Mouse (Mus musculus): ENCODE measurements around the gene Sppl3. TPM values are rescaled to one million over a fixed set of nuclear protein-coding genes. Genes with fewer than 3 reads are reported as not detected.

The Sppl3 gene
- polyA plus RNA-seq, 1 experiment from 2014 or later, result 39.4 TPM

DNA sequence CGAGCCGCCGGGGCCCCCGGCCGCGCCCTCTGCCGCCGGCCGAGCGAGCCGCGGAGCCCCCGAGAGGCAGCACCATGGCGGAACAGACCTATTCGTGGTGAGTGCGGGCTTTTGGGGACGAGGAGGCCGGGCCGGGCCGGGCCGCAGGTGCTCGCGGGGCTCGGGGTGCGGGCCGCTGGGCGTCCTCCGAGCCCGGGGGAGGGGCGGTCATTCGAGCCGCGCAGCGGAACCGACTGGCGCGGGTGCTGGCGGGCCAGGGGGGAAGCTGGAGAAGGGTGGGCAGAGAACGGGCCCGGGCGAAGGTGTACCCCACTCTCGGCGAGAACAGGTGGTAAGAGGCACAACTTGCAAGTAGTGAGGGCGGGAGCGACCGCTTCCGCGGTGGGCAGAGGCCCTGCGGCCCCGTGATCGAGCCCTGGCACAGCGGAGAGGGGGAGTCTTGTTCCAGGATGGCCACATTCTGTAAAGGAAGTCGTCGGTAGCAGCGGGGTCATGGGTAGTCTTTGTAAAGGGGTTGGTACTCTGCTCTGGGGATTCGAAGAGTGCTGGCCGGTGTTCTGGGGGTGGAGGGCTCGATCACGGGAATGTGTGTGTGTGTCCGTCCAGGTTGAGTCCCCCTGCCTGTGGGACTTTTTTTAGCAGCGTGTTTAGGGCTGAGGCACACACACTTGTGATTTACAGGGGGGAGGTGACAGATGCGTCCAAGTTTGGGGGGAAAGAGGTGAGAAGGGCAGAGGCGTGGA is 753 bp downstream of the Sppl3 start:
- H3K27me3 ChIP-seq (ENCODE audit: insufficient read depth, low read length), result no peaks in the 10 kb centered on the region
- no peaks in the 10 kb centered on the region for H3K36me3 ChIP-seq (ENCODE audit: insufficient read depth, low read length)
- H3K4me2 ChIP-seq (ENCODE audit: low read length), result peak overlapping the region; percentile 90
- H3K27ac ChIP-seq, result peak overlapping the region; percentile 95
- WGBS, result under 1% methylated on average over 63 of the region's 63 CpGs
- peak; percentile 50 for DNase-seq (ENCODE audit: low spot score)
- H3K4me3 ChIP-seq (replicated peaks; ENCODE audit: low read depth, low read length), result peak overlapping the region; percentile 91
- peak; percentile 34 for ATAC-seq (replicated peaks; ENCODE audit: low FRiP score, low read depth)
- TF ChIP-seq CTCF (IDR thresholded peaks at IDR 0.05; ENCODE audit: low read depth), result peak; percentile 26; the same call in 1 of the 2 replicates
- H3K9me3 ChIP-seq (replicated peaks; ENCODE audit: low read length), result no peaks in the 10 kb centered on the region
- peak overlapping the region; percentile 98 for H3K9ac ChIP-seq (ENCODE audit: low read depth, low read length)
- H3K4me1 ChIP-seq (replicated peaks; ENCODE audit: insufficient read depth, low read length), result peaks cover 24% of the 10 kb centered on the region

DNA sequence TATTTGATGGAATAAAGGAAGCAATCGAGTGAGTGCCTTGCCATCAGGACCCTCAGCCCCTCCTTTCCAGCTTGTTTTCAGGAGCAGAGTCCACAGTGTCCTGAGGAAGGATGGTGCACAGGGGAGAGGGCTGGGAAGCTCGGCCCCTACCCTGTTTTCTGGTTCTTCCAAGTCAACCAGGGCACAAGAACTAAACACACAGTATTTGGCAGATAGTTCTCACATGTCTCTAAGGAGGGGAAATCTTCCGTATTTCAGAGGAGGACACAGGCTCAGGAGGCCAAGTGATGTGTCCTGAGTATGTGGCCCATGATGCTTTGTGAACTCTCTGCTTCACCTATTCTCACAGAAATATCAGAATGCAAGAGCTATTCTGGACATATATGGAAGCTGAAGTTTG is 2.5 kb downstream of the Sppl3 start:
- Histone ChIP-seq H3K27ac (no peak overlapping the region), H3K36me3 (ENCODE audit: insufficient read depth, low read length) (no peaks in the 10 kb centered on the region), H3K4me2 (ENCODE audit: low read length) (peak overlapping the region; percentile 10; the same call in 1 of the 2 replicates), H3K9ac (ENCODE audit: low read depth, low read length) (no peak overlapping the region), H3K27me3 (ENCODE audit: insufficient read depth, low read length) (no peaks in the 10 kb centered on the region), H3K4me3 (replicated peaks; ENCODE audit: low read depth, low read length) (no peak overlapping the region), H3K4me1 (replicated peaks; ENCODE audit: insufficient read depth, low read length) (peaks cover 33% of the 10 kb centered on the region), H3K9me3 (replicated peaks; ENCODE audit: low read length) (no peaks in the 10 kb centered on the region)
- WGBS, result 56% methylated on average over 3 of the region's 3 CpGs
- DNase-seq (ENCODE audit: low spot score) (no peak), ATAC-seq (replicated peaks; ENCODE audit: low FRiP score, low read depth) (no peak)
- TF ChIP-seq CTCF (IDR thresholded peaks at IDR 0.05; ENCODE audit: low read depth), result no peak

DNA sequence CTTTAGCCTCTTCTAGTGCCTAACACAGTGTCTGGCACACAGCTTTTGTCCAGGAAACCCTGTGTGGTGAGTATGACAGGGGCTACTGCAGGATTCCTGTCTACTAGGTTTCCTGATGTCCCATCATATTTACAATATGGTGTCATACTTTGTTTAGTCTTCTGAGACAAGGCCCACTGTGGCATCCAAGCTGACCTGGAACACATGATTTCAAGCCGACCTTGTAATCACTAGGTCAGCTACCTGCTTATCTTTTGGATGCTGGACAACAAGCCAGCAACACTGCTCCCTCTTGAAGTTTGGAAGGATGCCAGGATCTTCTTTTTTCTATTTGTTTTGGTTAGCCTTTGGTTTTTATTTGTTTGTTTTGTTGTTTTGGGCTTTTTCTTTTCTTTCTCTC is 3.6 kb downstream of the Sppl3 start:
- H3K4me3 ChIP-seq (replicated peaks; ENCODE audit: low read depth, low read length), result no peak overlapping the region
- H3K36me3 ChIP-seq (ENCODE audit: insufficient read depth, low read length), result no peaks in the 10 kb centered on the region
- H3K9me3 ChIP-seq (replicated peaks; ENCODE audit: low read length), result no peaks in the 10 kb centered on the region
- no peak overlapping the region for H3K27ac ChIP-seq
- H3K9ac ChIP-seq (ENCODE audit: low read depth, low read length), result no peak overlapping the region
- 30% methylated on average over 1 of the region's 1 CpGs for WGBS
- DNase-seq (ENCODE audit: low spot score) (no peak), ATAC-seq (replicated peaks; ENCODE audit: low FRiP score, low read depth) (no peak)
- H3K27me3 ChIP-seq (ENCODE audit: insufficient read depth, low read length), result no peaks in the 10 kb centered on the region
- TF ChIP-seq CTCF (IDR thresholded peaks at IDR 0.05; ENCODE audit: low read depth), result no peak
- H3K4me1 ChIP-seq (replicated peaks; ENCODE audit: insufficient read depth, low read length), result peaks cover 35% of the 10 kb centered on the region
- H3K4me2 ChIP-seq (ENCODE audit: low read length), result no peak overlapping the region

DNA sequence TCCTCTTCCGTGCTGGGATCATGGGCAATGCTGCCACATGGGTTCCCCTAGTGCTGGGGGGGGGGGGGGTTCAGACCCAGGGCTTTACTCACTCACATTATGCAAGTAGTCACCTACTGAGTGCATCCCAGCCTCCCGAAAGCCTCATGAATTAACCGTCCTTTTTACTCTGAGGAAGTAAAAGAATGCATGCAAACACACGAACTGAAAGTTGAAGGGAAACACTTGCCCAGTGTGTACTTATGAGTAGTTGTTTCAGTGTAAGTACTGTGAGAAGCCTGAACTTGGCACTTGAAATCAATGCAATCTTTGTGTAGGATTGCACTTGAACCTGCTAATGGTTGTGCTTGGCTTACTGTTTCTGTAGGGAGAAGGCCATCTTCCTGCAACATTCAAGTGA is 4.2 kb downstream of the Sppl3 start:
- no peak for DNase-seq (ENCODE audit: low spot score)
- H3K27ac ChIP-seq, result no peak overlapping the region
- ATAC-seq (replicated peaks; ENCODE audit: low FRiP score, low read depth), result no peak
- no peak overlapping the region for H3K9ac ChIP-seq (ENCODE audit: low read depth, low read length)
- H3K9me3 ChIP-seq (replicated peaks; ENCODE audit: low read length), result no peaks in the 10 kb centered on the region
- H3K4me1 ChIP-seq (replicated peaks; ENCODE audit: insufficient read depth, low read length), result peaks cover 37% of the 10 kb centered on the region
- no peak for TF ChIP-seq CTCF (IDR thresholded peaks at IDR 0.05; ENCODE audit: low read depth)
- 39% methylated on average over 4 of the region's 4 CpGs for WGBS
- no peaks in the 10 kb centered on the region for H3K27me3 ChIP-seq (ENCODE audit: insufficient read depth, low read length)
- no peak overlapping the region for H3K4me3 ChIP-seq (replicated peaks; ENCODE audit: low read depth, low read length)
- no peaks in the 10 kb centered on the region for H3K36me3 ChIP-seq (ENCODE audit: insufficient read depth, low read length)
- H3K4me2 ChIP-seq (ENCODE audit: low read length), result no peak overlapping the region

DNA sequence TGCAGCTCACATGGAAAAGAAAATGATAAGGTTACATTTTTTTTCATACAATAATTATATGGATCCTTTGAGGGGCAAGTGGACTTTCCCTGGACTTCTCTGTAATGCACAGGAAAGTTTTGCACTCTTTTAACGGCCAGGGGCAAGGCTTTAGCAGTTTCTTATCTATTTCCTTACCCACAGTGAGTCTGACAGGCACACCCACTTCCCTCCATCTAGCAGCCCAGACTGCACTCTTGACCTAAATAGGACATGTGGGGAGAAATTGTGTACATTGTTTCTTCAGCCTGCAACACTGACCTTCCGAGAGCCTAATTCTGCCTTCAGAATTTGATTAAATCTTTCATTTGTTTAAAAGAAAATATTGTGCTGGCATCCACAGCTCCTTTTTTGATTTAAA is 7.3 kb downstream of the Sppl3 start:
- WGBS, result 32% methylated on average over 2 of the region's 2 CpGs
- Histone ChIP-seq H3K27ac (peak overlapping the region; percentile 6; the same call in 1 of the 2 replicates), H3K27me3 (ENCODE audit: insufficient read depth, low read length) (no peaks in the 10 kb centered on the region), H3K4me3 (replicated peaks; ENCODE audit: low read depth, low read length) (no peak overlapping the region), H3K9ac (ENCODE audit: low read depth, low read length) (no peak overlapping the region), H3K9me3 (replicated peaks; ENCODE audit: low read length) (no peaks in the 10 kb centered on the region), H3K4me2 (ENCODE audit: low read length) (no peak overlapping the region), H3K36me3 (ENCODE audit: insufficient read depth, low read length) (no peaks in the 10 kb centered on the region), H3K4me1 (replicated peaks; ENCODE audit: insufficient read depth, low read length) (peaks cover 26% of the 10 kb centered on the region; the same call in 1 of the 2 replicates)
- DNase-seq (ENCODE audit: low spot score), result peak; percentile 32
- ATAC-seq (replicated peaks; ENCODE audit: low FRiP score, low read depth), result no peak
- TF ChIP-seq CTCF (IDR thresholded peaks at IDR 0.05; ENCODE audit: low read depth), result no peak

DNA sequence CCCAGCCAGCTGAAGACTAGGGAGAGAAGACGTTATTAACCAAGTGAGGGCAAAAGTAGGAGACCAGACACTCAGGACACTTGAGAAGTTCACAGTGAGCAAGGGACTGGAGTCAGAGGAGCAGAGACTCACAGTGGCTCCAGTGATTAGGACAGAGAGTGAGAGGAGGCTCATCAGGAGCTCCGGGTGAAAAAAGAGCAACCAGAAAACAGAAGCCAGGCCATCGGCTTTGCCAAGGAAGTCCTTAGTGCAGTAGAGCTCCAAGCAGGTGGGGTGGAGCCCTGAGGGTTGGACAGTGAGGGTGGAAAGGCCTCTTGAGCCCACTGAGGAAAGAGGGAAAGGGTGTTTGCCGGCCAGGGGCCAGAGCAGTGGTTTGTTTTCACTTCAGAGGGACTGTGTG is 7.9 kb downstream of the Sppl3 start:
- no peak overlapping the region for H3K4me2 ChIP-seq (ENCODE audit: low read length)
- H3K9me3 ChIP-seq (replicated peaks; ENCODE audit: low read length), result no peaks in the 10 kb centered on the region
- 0 out of 2 replicates have a peak overlapping the region, but pooled peaks have one; percentile 23 for H3K9ac ChIP-seq (ENCODE audit: low read depth, low read length)
- 35% methylated on average over 4 of the region's 4 CpGs for WGBS
- DNase-seq (ENCODE audit: low spot score) (no peak), ATAC-seq (replicated peaks; ENCODE audit: low FRiP score, low read depth) (no peak)
- H3K4me1 ChIP-seq (replicated peaks; ENCODE audit: insufficient read depth, low read length), result peaks cover 21% of the 10 kb centered on the region; the same call in 1 of the 2 replicates
- peak overlapping the region; percentile 64 for H3K27ac ChIP-seq
- H3K36me3 ChIP-seq (ENCODE audit: insufficient read depth, low read length), result no peaks in the 10 kb centered on the region
- no peak overlapping the region for H3K4me3 ChIP-seq (replicated peaks; ENCODE audit: low read depth, low read length)
- TF ChIP-seq CTCF (IDR thresholded peaks at IDR 0.05; ENCODE audit: low read depth), result no peak
- H3K27me3 ChIP-seq (ENCODE audit: insufficient read depth, low read length), result no peaks in the 10 kb centered on the region

Measured in kidney, postnatal 0 days (tissue).